Mouse (Mus musculus) liver, embryonic 16.5 days (tissue): Measurements from ENCODE around the gene Jph3. TPM values are rescaled to one million over a fixed set of nuclear protein-coding genes. Genes with fewer than 3 reads are reported as not detected.

Source experiments
- ATAC-seq: fragments of 200-750 bp; cut with Nextera tagmentation; 2 replicates; pipeline ENCODE4 v1.8.0; 2017; ENCODE audit warnings: low read depth, mild to moderate bottlenecking, moderate number of reproducible peaks, moderate library complexity
- H3K27ac ChIP-seq: fragments of 300-500 bp; sonication (generic); 2 replicates; pipeline ENCODE4 v1.5.1; 2014; ENCODE audit warnings: mild to moderate bottlenecking, low read length
- H3K27me3 ChIP-seq: fragments of 300-500 bp; sonication (generic); 2 replicates; pipeline ENCODE4 v1.6.1; 2014; ENCODE audit warnings: low read depth, low read length, mixed read lengths; ENCODE audit not compliant: control insufficient read depth, insufficient read depth
- H3K36me3 ChIP-seq: fragments of 300-500 bp; sonication (generic); 2 replicates; pipeline ENCODE4 v1.6.1; 2014; ENCODE audit warnings: mild to moderate bottlenecking; ENCODE audit not compliant: control insufficient read depth, insufficient read depth
- H3K4me1 ChIP-seq: fragments of 300-500 bp; sonication (generic); 2 replicates; pipeline ENCODE4 v1.6.1; 2014; ENCODE audit warnings: low read depth, low read length, mixed read lengths; ENCODE audit not compliant: control insufficient read depth
- H3K4me2 ChIP-seq: fragments of 300-500 bp; sonication (generic); 2 replicates; pipeline ENCODE4 v1.6.1; 2014; ENCODE audit warnings: low read depth, low read length, mixed read lengths
- H3K4me3 ChIP-seq: fragments of 300-500 bp; sonication (generic); 2 replicates; pipeline ENCODE4 v1.5.1; 2014; ENCODE audit warnings: low read depth, mild to moderate bottlenecking, low read length
- H3K9ac ChIP-seq: fragments of 300-500 bp; sonication (generic); 2 replicates; pipeline ENCODE4 v1.6.1; 2014; ENCODE audit warnings: low read depth, low read length
- H3K9me3 ChIP-seq: fragments of 300-500 bp; sonication (generic); replicated peaks from 2 replicates; pipeline ENCODE4 v1.6.1; 2016; ENCODE audit warnings: low read length; ENCODE audit not compliant: control insufficient read depth
- WGBS: fragments of 180-500 bp; shearing (Covaris S2); extraction: QIAGEN DNeasy Blood & Tissue Kit; methylation state at CpG from one replicate; pipeline ENCODE4 v1.1.7; 2014; ENCODE audit not compliant: insufficient replicate concordance; 5-methylcytosine and 5-hydroxymethylcytosine counted together
- polyA plus RNA-seq: library from polyadenylated mRNA; unstranded; fragments of >200 nt; fragmentation: Nextera tagmentation; extraction: Ambion mirVana; gene quantifications from 2 replicates; pipeline ENCODE4 v1.2.1, GENCODE M21; 2015

Jph3 gene
- polyA plus RNA-seq, 1 experiment from 2014 or later: 0.08 TPM

- WGBS: 45% methylated on average over 6 of the region's 6 CpGs
- Histone ChIP-seq H3K27me3 (no peaks in the 10 kb centered on the region; the same call in 1 of the 2 replicates), H3K27ac (no peak overlapping the region), H3K9me3 (no peaks in the 10 kb centered on the region), H3K36me3 (no peaks in the 10 kb centered on the region), H3K4me2 (no peak overlapping the region), H3K9ac (no peak overlapping the region), H3K4me1 (no peaks in the 10 kb centered on the region), H3K4me3 (no peak overlapping the region)
- no peak for ATAC-seq
Measured at GRCm38 (mm10) chr8:121718925-121719324, 10.5 kb upstream of the Jph3 start.

DNA sequence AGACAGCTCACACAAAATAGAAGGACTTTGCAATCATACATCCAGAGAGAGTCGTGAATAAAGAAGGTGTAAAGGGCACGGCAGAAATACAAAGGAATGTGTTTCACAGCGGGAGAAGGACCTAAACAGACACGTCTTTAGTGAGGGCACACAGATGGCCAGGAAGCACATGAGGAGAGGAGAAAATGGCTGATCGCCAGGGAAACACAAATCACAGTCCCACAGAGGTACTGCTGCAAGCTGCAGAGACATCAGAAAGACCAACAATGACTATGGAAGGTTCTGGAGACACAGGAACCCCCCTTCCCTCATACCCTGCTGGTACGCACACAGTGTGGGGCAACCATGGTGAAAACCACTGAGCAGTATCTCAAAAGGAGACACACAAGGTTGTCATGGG lies 8.4 kb upstream of the Jph3 start:
- Histone ChIP-seq H3K4me1 (no peaks in the 10 kb centered on the region), H3K4me3 (no peak overlapping the region), H3K9me3 (no peaks in the 10 kb centered on the region), H3K4me2 (no peak overlapping the region), H3K27ac (no peak overlapping the region), H3K27me3 (no peaks in the 10 kb centered on the region; the same call in 1 of the 2 replicates), H3K9ac (no peak overlapping the region), H3K36me3 (no peaks in the 10 kb centered on the region)
- 33% methylated on average over 6 of the region's 6 CpGs for whole genome bisulfite sequencing
- no peak for ATAC-seq

DNA sequence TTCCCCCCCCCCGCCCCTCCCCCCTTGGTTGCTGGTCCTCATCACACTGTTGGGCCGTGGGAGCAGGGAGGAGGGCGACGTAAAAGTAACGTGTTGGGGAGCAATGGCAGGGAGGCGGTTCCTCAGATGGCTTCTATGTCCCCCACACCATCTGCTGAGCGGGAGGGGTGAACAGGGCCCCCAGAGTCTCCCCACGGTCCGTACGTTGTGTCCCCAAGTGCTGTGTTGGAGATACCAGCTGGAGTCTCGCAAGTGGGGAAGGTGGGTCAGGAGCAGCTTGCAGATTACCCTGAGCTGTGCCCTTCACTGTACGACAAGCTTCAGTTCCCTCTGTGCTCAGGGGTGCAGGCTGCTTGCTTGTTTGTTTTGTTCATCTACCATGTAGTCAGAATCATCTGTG lies 5.6 kb upstream of the Jph3 start:
- H3K9ac ChIP-seq: no peak overlapping the region
- WGBS: 64% methylated on average over 12 of the region's 12 CpGs
- no peak for ATAC-seq
- H3K27me3 ChIP-seq: peaks cover 9% of the 10 kb centered on the region
- H3K4me2 ChIP-seq: no peak overlapping the region
- no peak overlapping the region for H3K4me3 ChIP-seq
- no peaks in the 10 kb centered on the region for H3K4me1 ChIP-seq
- no peak overlapping the region for H3K27ac ChIP-seq
- H3K9me3 ChIP-seq: peaks cover 2% of the 10 kb centered on the region; the same call in 1 of the 2 replicates
- H3K36me3 ChIP-seq: no peaks in the 10 kb centered on the region

DNA sequence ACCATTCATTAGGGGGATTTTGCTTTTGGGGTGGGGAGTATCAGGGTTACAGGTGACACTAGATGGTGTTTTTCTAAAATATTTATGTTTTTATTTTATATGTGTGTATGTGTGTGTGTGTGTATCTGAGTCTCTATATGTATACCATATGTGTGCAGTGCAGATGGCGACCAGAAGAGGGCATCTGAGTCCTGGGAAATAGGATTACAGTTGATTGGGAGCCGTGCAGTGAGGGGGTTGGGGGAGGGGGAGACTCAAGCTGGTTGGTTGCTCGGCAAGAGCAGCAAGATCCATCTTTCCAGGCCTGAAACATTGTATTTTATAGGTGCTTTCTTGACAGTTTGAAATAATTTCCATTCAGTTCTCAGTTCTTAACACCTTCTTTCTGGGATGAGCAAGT lies 2.3 kb upstream of the Jph3 start:
- H3K4me1 ChIP-seq: no peaks in the 10 kb centered on the region
- 42% methylated on average over 3 of the region's 3 CpGs for WGBS
- no peak overlapping the region for H3K4me2 ChIP-seq
- H3K9ac ChIP-seq: no peak overlapping the region
- H3K36me3 ChIP-seq: no peaks in the 10 kb centered on the region
- ATAC-seq: no peak
- peaks cover 2% of the 10 kb centered on the region; the same call in 1 of the 2 replicates for H3K9me3 ChIP-seq
- peaks cover 42% of the 10 kb centered on the region for H3K27me3 ChIP-seq
- no peak overlapping the region for H3K27ac ChIP-seq
- H3K4me3 ChIP-seq: no peak overlapping the region

- Histone ChIP-seq H3K4me1 (no peaks in the 10 kb centered on the region), H3K36me3 (no peaks in the 10 kb centered on the region), H3K9ac (no peak overlapping the region), H3K27me3 (peaks cover 56% of the 10 kb centered on the region), H3K4me3 (peak overlapping the region; percentile 27), H3K4me2 (no peak overlapping the region), H3K27ac (no peak overlapping the region), H3K9me3 (peaks cover 2% of the 10 kb centered on the region; the same call in 1 of the 2 replicates)
- 2% methylated on average over 37 of the region's 54 CpGs for WGBS
- ATAC-seq: no peak
Measured at GRCm38 (mm10) chr8:121729754-121730153, 331 bp downstream of the Jph3 start.

DNA sequence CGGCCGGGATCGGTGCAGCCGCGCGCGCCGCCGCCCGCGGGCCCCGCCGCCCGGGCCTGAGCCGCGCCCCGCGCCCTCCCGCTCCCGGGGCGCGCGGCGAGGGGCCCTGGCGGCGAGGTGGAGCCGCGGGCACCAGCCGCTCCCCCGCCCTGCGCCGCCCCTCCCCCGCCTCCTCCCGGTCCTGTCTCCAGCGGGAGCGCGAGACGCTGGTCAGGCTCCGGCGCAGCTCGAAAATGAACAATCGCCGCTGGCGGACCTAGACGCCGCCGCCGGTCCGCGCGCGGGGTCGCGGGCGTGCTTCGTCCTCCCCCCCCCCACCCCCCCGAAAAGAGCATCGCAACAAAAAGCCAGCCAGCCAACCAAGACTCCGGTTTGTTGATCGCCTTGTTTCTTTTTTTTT lies 747 bp downstream of the Jph3 start:
- Histone ChIP-seq H3K27me3 (peaks cover 56% of the 10 kb centered on the region), H3K9me3 (peaks cover 2% of the 10 kb centered on the region; the same call in 1 of the 2 replicates), H3K27ac (no peak overlapping the region), H3K4me1 (no peaks in the 10 kb centered on the region), H3K4me3 (peak overlapping the region; percentile 27), H3K4me2 (peak overlapping the region; percentile 32; the same call in 1 of the 2 replicates), H3K9ac (no peak overlapping the region), H3K36me3 (no peaks in the 10 kb centered on the region)
- no peak for ATAC-seq
- WGBS: under 1% methylated on average over 22 of the region's 60 CpGs

DNA sequence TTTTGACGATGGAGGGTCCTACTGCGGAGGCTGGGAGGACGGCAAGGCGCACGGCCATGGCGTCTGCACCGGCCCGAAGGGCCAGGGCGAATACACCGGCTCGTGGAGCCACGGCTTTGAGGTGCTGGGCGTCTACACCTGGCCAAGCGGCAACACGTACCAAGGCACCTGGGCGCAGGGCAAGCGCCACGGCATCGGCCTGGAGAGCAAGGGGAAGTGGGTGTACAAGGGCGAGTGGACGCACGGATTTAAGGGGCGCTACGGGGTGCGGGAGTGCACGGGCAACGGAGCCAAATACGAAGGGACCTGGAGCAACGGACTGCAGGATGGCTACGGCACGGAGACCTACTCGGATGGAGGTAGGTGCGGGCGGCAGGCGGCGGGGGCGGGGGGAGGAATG lies 1.2 kb downstream of the Jph3 start:
- Histone ChIP-seq H3K9ac (no peak overlapping the region), H3K36me3 (no peaks in the 10 kb centered on the region), H3K4me3 (no peak overlapping the region), H3K27me3 (peaks cover 56% of the 10 kb centered on the region), H3K9me3 (peaks cover 2% of the 10 kb centered on the region; the same call in 1 of the 2 replicates), H3K27ac (no peak overlapping the region), H3K4me1 (no peaks in the 10 kb centered on the region), H3K4me2 (peak overlapping the region; percentile 32; the same call in 1 of the 2 replicates)
- WGBS: 2% methylated on average over 37 of the region's 37 CpGs
- no peak for ATAC-seq

GRCm38 (mm10) chr8:121731060-121731459 lies 1.6 kb downstream of the Jph3 start:
- ATAC-seq: no peak
- 8% methylated on average over 11 of the region's 11 CpGs for WGBS
- Histone ChIP-seq H3K4me2 (no peak overlapping the region), H3K4me3 (no peak overlapping the region), H3K27me3 (peaks cover 56% of the 10 kb centered on the region), H3K27ac (no peak overlapping the region), H3K4me1 (no peaks in the 10 kb centered on the region), H3K36me3 (no peaks in the 10 kb centered on the region), H3K9me3 (peaks cover 2% of the 10 kb centered on the region; the same call in 1 of the 2 replicates), H3K9ac (no peak overlapping the region)

GRCm38 (mm10) chr8:121731471-121732333 lies 2.3 kb downstream of the Jph3 start:
- WGBS: 10% methylated on average over 26 of the region's 26 CpGs
- Histone ChIP-seq H3K4me3 (no peak overlapping the region), H3K27ac (no peak overlapping the region), H3K4me2 (no peak overlapping the region), H3K4me1 (no peaks in the 10 kb centered on the region), H3K9me3 (peaks cover 2% of the 10 kb centered on the region; the same call in 1 of the 2 replicates), H3K27me3 (peaks cover 56% of the 10 kb centered on the region), H3K36me3 (no peaks in the 10 kb centered on the region), H3K9ac (no peak overlapping the region)
- no peak for ATAC-seq
